ENCODE assay signal across 12 mouse cellular contexts in genomic region chr4:150240381-150240886, GRCm38 (mm10). TPM values are rescaled to one million over a fixed set of nuclear protein-coding genes. Genes with fewer than 3 reads are reported as not detected.
DNase-seq lines count a peak whose midpoint lies in the region; ATAC-seq and TF ChIP-seq lines count a peak whose summit lies in the region.
"Had no signal": no experiment of that assay in that cellular context is flagged by ENCODE, and none has a peak within 500 bp of the region (broad histone marks: within the 10 kb centered on the region; RNA-seq: fewer than 3 reads in every experiment).

No protein-coding gene starts in this region.

- ATAC-seq in lung, embryonic 14.5 days (ENCODE audit: insufficient read depth): no peak
- ATAC-seq in embryonic facial prominence, embryonic 13.5 days (ENCODE audit: insufficient number of reproducible peaks, insufficient read depth, low FRiP score, low TSS enrichment, low read depth): no peak
- ATAC-seq in midbrain, embryonic 16.5 days: no peak

- no peaks in the 10 kb centered on the region for H3K27me3 ChIP-seq in lung, embryonic 14.5 days (ENCODE audit: insufficient read depth, low read length)
- no peaks in the 10 kb centered on the region for H3K27me3 ChIP-seq in embryonic facial prominence, embryonic 13.5 days
- no peaks in the 10 kb centered on the region for H3K27me3 ChIP-seq in midbrain, embryonic 16.5 days (ENCODE audit: control insufficient read depth, insufficient read depth, low read depth, low read length)

- 70% methylated on average over 1 of the region's 1 CpGs for WGBS in lung, embryonic 14.5 days
- WGBS in embryonic facial prominence, embryonic 13.5 days: 79% methylated on average over 1 of the region's 1 CpGs
- 88% methylated on average over 1 of the region's 1 CpGs for WGBS in midbrain, embryonic 16.5 days

- no peaks in the 10 kb centered on the region for H3K9me3 ChIP-seq in lung, embryonic 14.5 days (ENCODE audit: low read depth, low read length)
- no peaks in the 10 kb centered on the region for H3K9me3 ChIP-seq in embryonic facial prominence, embryonic 13.5 days
- H3K9me3 ChIP-seq in midbrain, embryonic 16.5 days (replicated peaks; ENCODE audit: control insufficient read depth, low read length, poor library complexity, severe bottlenecking): no peaks in the 10 kb centered on the region

- peaks cover 8% of the 10 kb centered on the region; the same call in 1 of the 2 replicates for H3K4me1 ChIP-seq in lung, embryonic 14.5 days (ENCODE audit: insufficient read depth)
- peaks cover 44% of the 10 kb centered on the region for H3K4me1 ChIP-seq in embryonic facial prominence, embryonic 13.5 days
- peaks cover 31% of the 10 kb centered on the region for H3K4me1 ChIP-seq in midbrain, embryonic 16.5 days (ENCODE audit: control insufficient read depth, insufficient read depth, low read length)

- intact Hi-C loops in left cerebral cortex, adult 2 months (cut with DNase I): loop anchor here (2.0 kb wide), 1 partner anchor 16 kb away; no protein-coding TSS in a partner anchor

- DNase-seq in heart, adult 11 months: peak; percentile 92
- DNase-seq in heart, adult 9 months (ENCODE audit: low spot score in 2 of 2): no peak
- no peak for DNase-seq in lung, embryonic 14.5 days
- no peak for DNase-seq in lung, postnatal 10 days
- no peak for DNase-seq in cerebellum, adult 11-12 months
- DNase-seq in left cerebral cortex, adult 2 months (ENCODE audit: extremely low spot score in 1 of 2, low spot score in 2 of 2): no peak

- no peak for TF ChIP-seq CTCF in lung, embryonic 14.5 days (IDR thresholded peaks at IDR 0.05; ENCODE audit: low read depth)
- no peak for TF ChIP-seq CTCF in left cerebral cortex, adult 2 months (IDR thresholded peaks at IDR 0.05)

- H3K4me2 ChIP-seq in lung, embryonic 14.5 days: peak overlapping the region; percentile 20; the same call in 1 of the 2 replicates
- H3K4me2 ChIP-seq in embryonic facial prominence, embryonic 13.5 days: peak overlapping the region; percentile 80
- peak overlapping the region; percentile 15; the same call in 1 of the 2 replicates for H3K4me2 ChIP-seq in midbrain, embryonic 16.5 days (ENCODE audit: low read length)

- no peak overlapping the region for H3K9ac ChIP-seq in lung, embryonic 14.5 days
- H3K9ac ChIP-seq in embryonic facial prominence, embryonic 13.5 days: no peak overlapping the region
- H3K9ac ChIP-seq in midbrain, embryonic 16.5 days (ENCODE audit: low read depth, low read length): no peak overlapping the region

- H3K4me3 ChIP-seq in lung, embryonic 14.5 days (ENCODE audit: low read depth, low read length): peak overlapping the region; percentile 93; the same call in 1 of the 2 replicates
- H3K4me3 ChIP-seq in embryonic facial prominence, embryonic 13.5 days: peak overlapping the region; percentile 77; the same call in 1 of the 2 replicates
- no peak overlapping the region for H3K4me3 ChIP-seq in midbrain, embryonic 16.5 days (ENCODE audit: low read depth, low read length)
- no peak overlapping the region for H3K4me3 ChIP-seq in left cerebral cortex, adult 2 months

- no peak overlapping the region for H3K27ac ChIP-seq in lung, embryonic 14.5 days (ENCODE audit: low read depth)
- H3K27ac ChIP-seq in embryonic facial prominence, embryonic 13.5 days: no peak overlapping the region
- no peak overlapping the region for H3K27ac ChIP-seq in midbrain, embryonic 16.5 days (ENCODE audit: low read length)
- no peak overlapping the region for H3K27ac ChIP-seq in left cerebral cortex, adult 2 months

- H3K36me3 ChIP-seq in lung, embryonic 14.5 days (ENCODE audit: insufficient read depth): peaks cover 66% of the 10 kb centered on the region
- H3K36me3 ChIP-seq in embryonic facial prominence, embryonic 13.5 days: peaks cover 52% of the 10 kb centered on the region
- peaks cover 20% of the 10 kb centered on the region for H3K36me3 ChIP-seq in midbrain, embryonic 16.5 days (ENCODE audit: control insufficient read depth, insufficient read depth, low read length)

RNA-seq across cellular contexts. Expression of gene Eno1, which starts 3.9 kb away (rescaled TPM):
- polyA plus RNA-seq in lung, embryonic 14.5 days (2014; fragmentation: Nextera tagmentation; extraction: Ambion mirVana): 1,829 and 1,952 TPM in 2 replicates
- polyA plus RNA-seq in embryonic facial prominence, embryonic 13.5 days (2015; fragmentation: Nextera tagmentation; extraction: Ambion mirVana): 1,290 and 1,439 TPM in 2 replicates
- polyA plus RNA-seq in midbrain, embryonic 16.5 days (2015; fragmentation: Nextera tagmentation; extraction: Ambion mirVana): 1,096 and 1,142 TPM in 2 replicates
- 100 to 1,000 TPM; 410 TPM for total RNA-seq in left cerebral cortex, adult 2 months (2021)

RNA-seq across cellular contexts. Expression of gene Car6, which starts 39.3 kb away (rescaled TPM):
- polyA plus RNA-seq in lung, embryonic 14.5 days (2014; fragmentation: Nextera tagmentation; extraction: Ambion mirVana): not detected in 2 replicates
- polyA plus RNA-seq in embryonic facial prominence, embryonic 13.5 days (2015; fragmentation: Nextera tagmentation; extraction: Ambion mirVana): 0.23 TPM in 1 of 2 replicates, not detected in the other
- not detected in 2 replicates for polyA plus RNA-seq in midbrain, embryonic 16.5 days (2015; fragmentation: Nextera tagmentation; extraction: Ambion mirVana)
- total RNA-seq in left cerebral cortex, adult 2 months (2021): not detected
- total RNA-seq: adrenal gland, postnatal 4 days; gastrocnemius, postnatal 10 days had no signal
- polyA plus RNA-seq: cortical plate, adult 2 months; stomach, embryonic 16.5 days had no signal

RNA-seq across cellular contexts. Expression of gene Rere, which starts 41.0 kb away (rescaled TPM):
- 41.1 and 41.5 TPM in 2 replicates for polyA plus RNA-seq in lung, embryonic 14.5 days (2014; fragmentation: Nextera tagmentation; extraction: Ambion mirVana)
- polyA plus RNA-seq in embryonic facial prominence, embryonic 13.5 days (2015; fragmentation: Nextera tagmentation; extraction: Ambion mirVana): 23.3 and 26.3 TPM in 2 replicates
- polyA plus RNA-seq in midbrain, embryonic 16.5 days (2015; fragmentation: Nextera tagmentation; extraction: Ambion mirVana): 29.0 and 31.2 TPM in 2 replicates
- total RNA-seq in left cerebral cortex, adult 2 months (2021): 100 to 1,000 TPM; 113 to 125 TPM

Comparison
In these comparisons a context has a peak if more than half of its experiments do, and no peak if none do; other contexts are left out.
1. H3K4me2 ChIP-seq: peak in every context shown above with its lines; median percentile 80 in embryonic facial prominence, embryonic 13.5 days; 20 in lung, embryonic 14.5 days; 15 in midbrain, embryonic 16.5 days.
2. H3K4me3 ChIP-seq: peak in lung, embryonic 14.5 days (single experiment) and embryonic facial prominence, embryonic 13.5 days (single experiment); none in midbrain, embryonic 16.5 days (single experiment) and left cerebral cortex, adult 2 months (single experiment).